Mouse (Mus musculus): ENCODE data around the gene Gm14401.
"Not testable (repeated sequence)": the region's sequence is repeated elsewhere in the genome, so short reads cannot be mapped to it uniquely, and the experiment has no call there.

DNA sequence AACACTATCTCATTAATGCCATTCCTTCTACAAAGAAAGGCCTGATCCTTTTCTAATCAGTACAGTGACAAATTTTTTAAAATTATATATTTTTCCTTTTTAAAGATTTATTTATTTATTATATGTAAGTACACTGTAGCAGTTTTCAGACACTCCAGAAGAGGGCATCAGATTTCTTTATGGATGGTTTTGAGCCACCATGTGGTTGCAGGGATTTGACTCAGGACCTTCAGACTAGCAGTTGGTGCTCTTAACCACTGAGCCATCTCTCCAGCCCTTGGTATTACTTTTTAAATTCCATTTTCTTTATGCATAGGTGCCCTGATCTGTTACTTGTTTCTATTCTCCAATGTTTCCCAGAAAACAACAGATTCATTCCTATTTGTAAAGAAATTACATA lies 895 bp downstream of the Gm14401 start:
- not testable (repeated sequence) for TF ChIP-seq FLI1 (IDR thresholded peaks at IDR 0.05; ENCODE audit: low read length); GATA1 (IDR thresholded peaks at IDR 0.05; ENCODE audit: borderline replicate concordance, low read length)

All from megakaryocyte, embryonic 14.5 days (primary cell).